Mouse (Mus musculus): Measurements from ENCODE around the gene Trpc7.

Trpc7 gene

GRCm38 (mm10) chr13:56746739-56747532, 148.9 kb downstream of the Trpc7 start:
- no peak for DNase-seq (ENCODE audit: low spot score)

DNA sequence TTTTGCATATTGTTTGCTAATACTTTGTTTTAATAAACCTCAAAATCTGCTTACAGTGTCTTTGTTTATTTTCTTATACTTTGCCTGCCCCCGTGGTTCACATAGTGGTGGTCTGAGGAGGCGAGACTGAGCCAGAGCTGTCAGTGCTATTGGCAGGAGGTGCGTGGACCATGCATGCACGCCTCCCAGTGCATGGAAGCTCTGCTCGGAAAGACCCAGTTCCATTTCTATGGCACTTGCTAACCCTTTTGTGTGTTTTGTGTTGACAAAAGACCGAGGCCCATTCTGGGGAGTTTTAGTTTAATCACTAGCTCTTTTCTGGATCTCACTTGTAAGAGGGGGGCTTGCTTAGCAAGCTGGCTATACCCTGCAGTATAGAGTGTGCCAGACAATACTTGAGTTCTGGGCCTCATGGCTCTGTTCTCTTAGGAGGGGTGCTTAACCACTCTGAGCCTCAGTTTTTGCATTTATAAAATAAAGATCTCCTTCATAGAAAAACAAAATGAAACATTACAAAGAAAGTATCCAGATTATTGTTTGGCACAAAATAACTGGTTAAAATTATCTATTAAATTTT, 153.4 kb downstream of the Trpc7 start:
- DNase-seq (ENCODE audit: low spot score): no peak

DNA sequence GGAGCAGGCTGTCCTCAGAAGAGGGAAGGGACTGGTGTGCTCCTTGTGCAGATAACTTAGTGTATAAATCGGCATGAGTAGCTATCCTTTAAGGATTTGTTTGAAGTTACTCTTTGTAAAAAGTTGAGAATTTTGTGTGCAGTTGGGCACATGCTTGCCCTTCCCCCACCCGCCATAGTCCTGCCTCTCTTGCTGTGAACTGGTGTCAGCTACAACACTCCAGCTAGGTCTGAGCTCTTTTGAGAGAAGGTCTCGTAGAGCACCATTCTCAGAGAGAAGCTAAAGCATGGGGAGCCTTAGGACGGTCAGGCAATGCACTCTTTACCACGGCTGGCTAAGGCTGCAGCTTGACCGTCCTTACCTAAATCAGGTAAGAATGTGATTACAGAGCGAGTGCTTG, 154.1 kb downstream of the Trpc7 start:
- DNase-seq (ENCODE audit: low spot score): no peak

DNA sequence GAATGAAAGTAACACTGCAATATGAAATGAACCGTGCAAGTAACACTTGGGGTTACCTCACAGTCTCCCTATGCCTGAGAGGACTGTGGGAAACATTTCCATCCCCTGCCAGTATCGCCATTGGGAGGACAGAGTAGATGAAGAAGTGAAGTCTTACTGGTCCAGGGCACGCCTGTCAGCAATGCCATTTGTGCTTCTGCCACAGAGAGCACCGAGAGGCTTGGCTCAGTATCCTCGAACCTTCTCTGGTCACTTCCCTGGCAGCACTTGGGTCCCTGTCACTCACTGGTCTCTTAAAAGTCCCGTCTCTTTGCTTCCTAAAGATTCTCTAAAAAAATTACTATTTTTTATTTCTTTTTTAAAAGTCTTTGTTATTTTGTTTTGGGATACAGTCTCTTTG, 155.3 kb downstream of the Trpc7 start:
- no peak for DNase-seq (ENCODE audit: low spot score)

- DNase-seq (ENCODE audit: low spot score): no peak
Observed at GRCm38 (mm10) chr13:56739556-56739955, 156.2 kb downstream of the Trpc7 start.

- DNase-seq (ENCODE audit: low spot score): no peak
Observed at GRCm38 (mm10) chr13:56735212-56735875, 160.4 kb downstream of the Trpc7 start.

- DNase-seq (ENCODE audit: low spot score): no peak
Observed at GRCm38 (mm10) chr13:56734617-56735016, 161.2 kb downstream of the Trpc7 start.

DNA sequence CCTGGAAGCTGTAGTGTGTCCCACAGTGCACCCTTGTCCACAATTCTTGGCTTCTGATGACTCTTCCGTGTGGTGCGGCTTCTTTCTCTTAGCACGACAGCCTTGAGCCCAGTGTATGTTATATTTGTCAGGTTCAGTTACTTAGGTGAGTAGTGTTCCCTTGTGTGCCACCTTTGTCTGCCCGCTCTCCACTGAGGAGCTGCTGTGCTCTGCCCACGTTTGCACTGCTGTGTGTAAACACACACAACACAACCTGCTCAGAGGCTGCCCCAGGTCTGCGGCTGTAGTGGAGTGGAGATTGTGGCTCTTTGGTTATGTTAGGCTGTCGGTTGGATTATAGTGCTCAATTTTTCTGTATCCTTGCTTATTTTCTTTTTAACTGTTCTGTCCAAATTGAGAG, 166.7 kb downstream of the Trpc7 start:
- no peak for DNase-seq (ENCODE audit: low spot score)

- DNase-seq (ENCODE audit: low spot score): no peak
Observed at GRCm38 (mm10) chr13:56726551-56726950, 169.2 kb downstream of the Trpc7 start.

Data from ovary, postnatal 10 days (tissue).